Mouse (Mus musculus) midbrain, embryonic 13.5 days (tissue): ENCODE measurements at regions not wholly inside any gene's neighbourhood (a gene's known extent, or its start where the extent isn't known, plus 50 kb on each side); places are given as distances from the start of the nearest gene placed in this dataset.

ENCODE experiments used
- ATAC-seq: fragments of 200-750 bp; cut with Nextera tagmentation; 2 replicates; pipeline ENCODE4 v1.8.0; 2017; ENCODE audit warnings: mild to moderate bottlenecking, moderate TSS enrichment, moderate library complexity
- H3K27ac ChIP-seq: fragments of 300-500 bp; sonication (generic); 2 replicates; pipeline ENCODE4 v1.5.1; 2015; ENCODE audit warnings: inconsistent platforms, mild to moderate bottlenecking, moderate library complexity
- H3K27me3 ChIP-seq: fragments of 300-500 bp; sonication (generic); 2 replicates; pipeline ENCODE4 v1.6.1; 2015; ENCODE audit warnings: mild to moderate bottlenecking, inconsistent platforms
- H3K36me3 ChIP-seq: fragments of 300-500 bp; sonication (generic); 2 replicates; pipeline ENCODE4 v1.6.1; 2015; ENCODE audit warnings: mild to moderate bottlenecking, inconsistent platforms
- H3K4me1 ChIP-seq: fragments of 300-500 bp; sonication (generic); replicated peaks from 2 replicates; pipeline ENCODE4 v1.6.1; 2015; ENCODE audit warnings: inconsistent platforms
- H3K4me2 ChIP-seq: fragments of 300-500 bp; sonication (generic); replicated peaks from 2 replicates; pipeline ENCODE4 v1.6.1; 2015; ENCODE audit warnings: moderate library complexity, mild to moderate bottlenecking, inconsistent platforms
- H3K4me3 ChIP-seq: fragments of 300-500 bp; sonication (generic); replicated peaks from 2 replicates; pipeline ENCODE4 v1.5.1; 2015; ENCODE audit warnings: mild to moderate bottlenecking, inconsistent platforms
- H3K9ac ChIP-seq: fragments of 300-500 bp; sonication (generic); replicated peaks from 2 replicates; pipeline ENCODE4 v1.6.1; 2015; ENCODE audit warnings: mild to moderate bottlenecking, inconsistent platforms
- H3K9me3 ChIP-seq: fragments of 300-500 bp; sonication (generic); 2 replicates; pipeline ENCODE4 v1.6.1; 2016; ENCODE audit warnings: mild to moderate bottlenecking, inconsistent platforms
- WGBS: fragments of 180-500 bp; shearing (Covaris S2); methylation state at CpG from one replicate; pipeline ENCODE4 v1.1.7; 2015; 5-methylcytosine and 5-hydroxymethylcytosine counted together

- WGBS, result 97% methylated on average over 20 of the region's 20 CpGs
- H3K4me2 ChIP-seq, result no peak overlapping the region
- 0 out of 2 replicates have a peak, but pooled peaks have one; percentile 6 for ATAC-seq
Measured at GRCm38 (mm10) chr13:107726491-107726890, 317.8 kb upstream of the Smim15 start.

GRCm38 (mm10) chr13:107721901-107722300 is 322.3 kb upstream of the Smim15 start:
- Histone ChIP-seq H3K9ac (no peak overlapping the region), H3K4me1 (peaks cover 10% of the 10 kb centered on the region), H3K36me3 (peaks cover 16% of the 10 kb centered on the region), H3K4me3 (no peak overlapping the region), H3K4me2 (no peak overlapping the region), H3K9me3 (no peaks in the 10 kb centered on the region), H3K27ac (no peak overlapping the region), H3K27me3 (no peaks in the 10 kb centered on the region)
- 86% methylated on average over 11 of the region's 11 CpGs for WGBS
- no peak for ATAC-seq

More at GRCm38 (mm10) chr13:107726491-107726890, 317.8 kb upstream of the Smim15 start:
- no peaks in the 10 kb centered on the region for H3K4me1 ChIP-seq
- peaks cover 54% of the 10 kb centered on the region for H3K36me3 ChIP-seq
- no peak overlapping the region for H3K4me3 ChIP-seq
- H3K9ac ChIP-seq, result no peak overlapping the region
- no peak overlapping the region for H3K27ac ChIP-seq
- no peaks in the 10 kb centered on the region for H3K9me3 ChIP-seq
- no peaks in the 10 kb centered on the region for H3K27me3 ChIP-seq

- Histone ChIP-seq H3K36me3 (peaks cover 9% of the 10 kb centered on the region), H3K4me1 (peaks cover 10% of the 10 kb centered on the region), H3K27me3 (no peaks in the 10 kb centered on the region), H3K9ac (no peak overlapping the region), H3K4me2 (no peak overlapping the region), H3K9me3 (no peaks in the 10 kb centered on the region), H3K4me3 (no peak overlapping the region), H3K27ac (no peak overlapping the region)
- 75% methylated on average over 8 of the region's 8 CpGs for WGBS
- no peak for ATAC-seq
Measured at GRCm38 (mm10) chr13:107720874-107721574, 323.2 kb upstream of the Smim15 start.

DNA sequence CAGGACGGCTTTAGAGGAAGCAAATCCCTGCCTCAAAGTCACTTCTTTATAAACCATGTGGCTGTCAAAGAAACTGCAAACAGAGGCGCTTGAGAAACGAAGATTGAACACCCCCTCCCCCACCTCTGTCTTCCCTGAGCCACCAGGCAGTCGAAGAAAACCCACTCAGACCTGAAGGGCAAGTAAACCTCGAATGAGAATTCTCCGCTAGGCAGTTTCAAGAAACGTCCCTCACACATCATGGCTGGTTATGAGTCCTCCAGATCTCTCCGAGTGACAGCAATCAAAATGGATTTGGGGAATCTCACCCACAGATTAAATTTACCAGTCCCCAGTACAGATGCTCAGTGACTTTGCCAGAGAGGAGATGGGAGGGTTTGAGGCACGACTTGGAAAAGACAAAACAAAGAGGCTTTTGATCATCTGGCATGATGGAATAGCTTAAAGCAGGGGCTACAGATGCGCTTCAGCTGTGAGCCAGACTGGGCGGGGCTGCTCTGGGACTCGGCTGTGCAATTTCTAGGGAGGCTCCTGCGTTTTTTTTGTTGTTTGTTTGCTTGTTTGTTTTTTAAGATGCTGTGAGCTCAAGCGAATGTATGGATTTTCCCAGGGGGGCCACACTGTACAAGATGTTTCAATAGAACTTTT is 325.1 kb upstream of the Smim15 start:
- peak; percentile 57; the same call in 1 of the 2 replicates for ATAC-seq
- 35% methylated on average over 14 of the region's 14 CpGs for WGBS
- Histone ChIP-seq H3K9ac (no peak overlapping the region; the same call in 1 of the 2 replicates), H3K36me3 (0 out of 2 replicates have a peak, but pooled peaks cover 2% of the 10 kb centered on the region), H3K9me3 (no peaks in the 10 kb centered on the region), H3K4me2 (no peak overlapping the region), H3K27me3 (no peaks in the 10 kb centered on the region), H3K27ac (no peak overlapping the region), H3K4me1 (peaks cover 10% of the 10 kb centered on the region), H3K4me3 (no peak overlapping the region)

DNA sequence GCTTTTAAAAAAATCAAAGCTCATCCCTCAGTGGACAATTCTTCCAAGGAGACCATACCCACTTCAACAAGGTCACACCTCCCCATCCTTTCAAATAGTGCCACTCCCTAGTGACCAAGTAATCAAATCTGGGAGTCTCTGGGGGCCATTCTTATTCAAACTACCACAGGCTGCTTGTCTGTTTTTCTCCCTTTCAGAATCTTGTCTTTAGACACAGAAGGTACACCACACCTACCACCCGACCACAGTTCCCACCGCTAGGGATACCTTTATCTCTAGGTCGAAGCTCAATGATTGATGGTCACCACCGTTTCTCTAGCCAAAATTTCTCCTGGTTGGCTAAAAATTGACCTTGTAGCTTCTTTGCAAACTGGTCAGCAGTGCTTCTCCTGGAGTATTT is 328.6 kb upstream of the Smim15 start:
- WGBS, result 93% methylated on average over 4 of the region's 4 CpGs
- Histone ChIP-seq H3K4me3 (no peak overlapping the region), H3K27ac (no peak overlapping the region), H3K4me2 (no peak overlapping the region), H3K27me3 (no peaks in the 10 kb centered on the region), H3K4me1 (peaks cover 10% of the 10 kb centered on the region), H3K36me3 (no peaks in the 10 kb centered on the region), H3K9me3 (no peaks in the 10 kb centered on the region), H3K9ac (no peak overlapping the region)
- ATAC-seq, result no peak

DNA sequence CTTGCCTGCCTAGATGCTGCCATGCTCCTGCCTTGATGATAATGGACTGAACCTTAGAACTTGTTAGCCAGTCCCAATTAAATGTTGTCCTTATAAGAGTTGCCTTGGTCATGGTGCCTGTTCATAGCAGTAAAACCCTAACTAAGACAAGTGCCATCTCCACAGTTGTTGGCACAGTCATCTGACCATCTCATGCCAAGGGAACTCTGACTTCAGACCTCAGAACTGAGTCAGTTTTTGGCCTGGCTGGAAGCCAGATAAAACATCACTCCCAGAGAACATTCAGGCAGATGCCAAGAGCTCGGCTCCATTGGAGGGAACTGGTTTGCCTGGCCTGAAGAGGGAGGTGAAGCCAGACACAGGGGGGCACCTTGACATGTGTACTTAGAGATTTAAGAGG is 330.2 kb upstream of the Smim15 start:
- Histone ChIP-seq H3K4me2 (no peak overlapping the region), H3K27ac (no peak overlapping the region), H3K36me3 (no peaks in the 10 kb centered on the region), H3K9ac (no peak overlapping the region), H3K9me3 (no peaks in the 10 kb centered on the region), H3K4me3 (no peak overlapping the region), H3K27me3 (no peaks in the 10 kb centered on the region), H3K4me1 (peaks cover 4% of the 10 kb centered on the region)
- no peak for ATAC-seq
- WGBS, result 72% methylated on average over 1 of the region's 1 CpGs

GRCm38 (mm10) chr13:107711341-107711994 is 332.8 kb upstream of the Smim15 start:
- Histone ChIP-seq H3K36me3 (no peaks in the 10 kb centered on the region), H3K27me3 (no peaks in the 10 kb centered on the region), H3K9me3 (no peaks in the 10 kb centered on the region), H3K27ac (no peak overlapping the region), H3K4me3 (no peak overlapping the region), H3K4me1 (no peaks in the 10 kb centered on the region), H3K9ac (no peak overlapping the region), H3K4me2 (no peak overlapping the region)
- ATAC-seq, result no peak
- 85% methylated on average over 4 of the region's 4 CpGs for WGBS

DNA sequence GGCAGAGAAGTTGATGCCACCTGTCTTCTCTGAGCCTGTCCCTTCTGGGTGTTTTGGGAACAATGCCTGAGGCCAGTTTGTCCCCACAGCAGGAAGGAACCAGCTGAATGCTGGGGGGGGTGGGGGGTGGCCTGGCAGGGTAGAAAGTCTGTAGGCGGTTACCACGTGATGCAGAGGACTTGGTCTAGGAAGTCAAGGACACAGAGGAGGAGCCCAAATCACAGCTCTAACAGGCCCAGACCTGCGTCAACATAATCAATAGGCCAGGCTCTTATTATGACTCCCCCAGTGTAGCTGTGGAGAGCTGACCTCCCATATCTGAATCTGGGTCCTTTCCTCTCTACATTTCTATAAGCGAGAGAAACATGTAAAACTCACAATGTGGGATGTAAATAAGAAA is 333.9 kb upstream of the Smim15 start:
- Histone ChIP-seq H3K4me3 (no peak overlapping the region), H3K9me3 (no peaks in the 10 kb centered on the region), H3K4me1 (no peaks in the 10 kb centered on the region), H3K36me3 (no peaks in the 10 kb centered on the region), H3K27ac (no peak overlapping the region), H3K27me3 (no peaks in the 10 kb centered on the region), H3K4me2 (no peak overlapping the region), H3K9ac (no peak overlapping the region)
- 84% methylated on average over 4 of the region's 4 CpGs for WGBS
- no peak for ATAC-seq

DNA sequence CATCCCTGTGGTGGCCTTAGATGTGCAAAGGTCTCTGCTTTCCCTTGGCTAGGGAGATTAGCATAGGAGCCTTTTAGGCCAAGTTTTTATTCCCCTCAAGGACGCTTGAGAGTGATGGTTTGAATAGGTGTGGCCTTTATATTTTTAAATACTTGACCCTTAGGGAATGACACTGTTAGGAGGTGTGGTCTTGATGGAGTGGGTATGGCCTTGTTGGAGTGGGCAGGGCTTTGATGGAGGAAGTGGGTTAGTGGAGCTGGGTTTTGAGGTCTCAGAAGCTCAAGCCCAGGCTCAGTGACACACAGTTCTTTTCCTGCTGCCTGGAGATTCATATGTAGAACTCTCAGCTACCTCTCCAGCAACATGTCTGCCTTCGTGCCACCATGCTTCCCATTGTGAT is 334.4 kb upstream of the Smim15 start:
- Histone ChIP-seq H3K27me3 (no peaks in the 10 kb centered on the region), H3K4me3 (no peak overlapping the region), H3K9me3 (no peaks in the 10 kb centered on the region), H3K9ac (no peak overlapping the region), H3K4me2 (no peak overlapping the region), H3K4me1 (no peaks in the 10 kb centered on the region), H3K27ac (no peak overlapping the region), H3K36me3 (no peaks in the 10 kb centered on the region)
- 60% methylated on average over 2 of the region's 2 CpGs for WGBS
- no peak for ATAC-seq

- H3K27ac ChIP-seq, result no peak overlapping the region
- 63% methylated on average over 7 of the region's 7 CpGs for WGBS
- H3K9ac ChIP-seq, result no peak overlapping the region
- H3K27me3 ChIP-seq, result no peaks in the 10 kb centered on the region; the same call in 1 of the 2 replicates
- no peak overlapping the region for H3K4me2 ChIP-seq
- no peaks in the 10 kb centered on the region for H3K9me3 ChIP-seq
- peaks cover 14% of the 10 kb centered on the region for H3K4me1 ChIP-seq
- H3K36me3 ChIP-seq, result no peaks in the 10 kb centered on the region
- no peak for ATAC-seq
- no peak overlapping the region for H3K4me3 ChIP-seq
Measured at GRCm38 (mm10) chr13:107703736-107704135, 340.5 kb upstream of the Smim15 start.

- no peaks in the 10 kb centered on the region for H3K9me3 ChIP-seq
- H3K9ac ChIP-seq, result no peak overlapping the region
- no peak overlapping the region for H3K4me2 ChIP-seq
- H3K27ac ChIP-seq, result 0 out of 2 replicates have a peak overlapping the region, but pooled peaks have one; percentile 21
- peak; percentile 86 for ATAC-seq
- 29% methylated on average over 10 of the region's 10 CpGs for WGBS
- peaks cover 14% of the 10 kb centered on the region for H3K4me1 ChIP-seq
- H3K27me3 ChIP-seq, result no peaks in the 10 kb centered on the region; the same call in 1 of the 2 replicates
- H3K36me3 ChIP-seq, result no peaks in the 10 kb centered on the region
- no peak overlapping the region for H3K4me3 ChIP-seq
Measured at GRCm38 (mm10) chr13:107700268-107701139, 343.7 kb upstream of the Smim15 start.
